Mouse (Mus musculus) cerebellum, postnatal 4 days (tissue): ENCODE results near the gene Slc22a4.
"Not testable (repeated sequence)": the region's sequence is repeated elsewhere in the genome, so short reads cannot be mapped to it uniquely, and the experiment has no call there.

ENCODE experiments used
- DNase-seq, 2 experiments: peaks; one replicate each; pipeline ENCODE4 v3.0.0; 2022; ENCODE audit warnings: low spot score in 2 of 2, mixed read lengths in 1 of 2

The Slc22a4 gene

DNA sequence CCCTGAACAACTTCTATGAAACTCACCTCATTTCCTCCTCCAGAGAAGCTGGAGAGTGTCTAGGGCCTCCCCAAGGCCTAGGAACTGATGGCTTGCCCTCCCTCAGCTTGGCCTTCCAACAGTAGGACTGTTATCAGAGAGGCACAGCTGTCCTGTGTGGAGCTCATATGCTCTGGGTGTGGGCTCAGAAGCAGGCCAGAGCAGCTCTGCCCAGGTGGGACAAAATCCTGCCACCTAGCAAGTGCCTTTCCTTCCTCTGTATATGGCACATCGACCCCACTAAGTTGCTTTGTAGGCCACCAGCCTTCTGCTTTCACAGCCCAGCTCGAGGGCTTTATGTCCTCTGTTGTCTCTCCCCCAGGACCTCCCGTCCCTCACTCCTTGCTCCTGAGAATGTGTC, 23.2 kb downstream of the Slc22a4 start:
- DNase-seq, result no peak

DNA sequence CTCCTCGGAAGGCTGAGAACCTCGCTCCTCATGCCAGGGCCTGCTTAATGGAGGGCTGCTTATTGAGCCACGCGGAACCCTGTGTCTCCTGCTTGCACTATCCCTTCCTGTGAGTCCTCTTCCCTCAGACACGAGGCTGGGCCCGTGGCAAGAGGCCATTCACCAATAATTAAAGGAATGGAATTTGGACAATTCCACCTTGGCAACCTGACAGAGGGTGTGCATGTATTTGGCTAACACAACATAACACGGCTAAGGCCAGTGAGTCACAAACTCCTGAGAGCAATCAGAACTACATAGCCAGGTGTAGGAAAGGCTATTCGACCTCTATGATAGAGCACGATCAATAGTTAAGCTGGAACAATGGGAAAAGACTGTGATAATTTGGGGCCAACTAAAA, 23.7 kb downstream of the Slc22a4 start:
- DNase-seq, result no peak

DNA sequence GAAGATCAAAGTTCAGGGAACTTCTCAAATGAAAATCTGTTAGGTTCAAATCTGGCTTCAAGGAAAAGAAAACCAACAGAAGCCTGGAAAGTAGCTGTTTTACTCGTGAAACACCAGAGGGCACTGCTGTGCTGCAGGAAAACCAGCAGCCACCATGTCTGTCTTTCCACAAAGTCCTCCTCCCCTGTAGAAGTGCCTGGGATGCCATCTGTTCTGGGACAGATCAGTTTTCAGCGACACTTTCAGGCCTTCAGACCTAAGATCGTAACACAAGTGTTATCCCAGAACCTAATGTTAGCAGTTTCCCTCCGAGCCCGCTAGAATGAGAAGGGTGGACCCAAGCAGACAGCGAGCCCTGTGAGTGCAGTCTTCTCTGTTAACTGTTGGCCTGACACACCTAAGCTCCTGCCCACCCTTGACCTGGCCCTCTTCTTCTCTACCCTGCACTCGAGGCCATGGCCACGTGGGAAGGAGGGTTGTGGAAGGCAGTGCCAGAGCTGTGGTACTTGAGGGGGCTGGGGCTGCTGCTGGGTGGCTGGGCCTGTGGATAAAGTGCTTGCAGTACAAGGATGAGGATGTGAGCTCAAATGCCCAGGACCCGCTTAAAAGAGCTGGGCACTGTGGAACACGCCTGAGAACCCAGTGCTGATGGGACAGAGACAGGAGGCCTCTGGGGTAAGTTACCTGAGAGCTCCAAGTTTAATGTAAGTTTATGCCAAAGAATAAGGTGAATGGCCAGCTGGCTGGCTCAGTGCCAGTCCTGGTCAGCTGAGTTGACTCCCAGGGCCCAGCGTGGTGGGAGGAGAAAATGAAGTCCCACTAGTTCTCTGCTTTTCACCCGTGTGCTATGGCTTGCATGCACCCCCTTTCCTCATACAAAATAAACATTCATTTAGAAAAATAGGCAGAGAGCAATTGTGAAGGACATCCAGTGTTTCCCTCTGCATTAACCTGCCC, 24.9 kb downstream of the Slc22a4 start:
- peak in 1 of 2 experiments; percentile 66 for DNase-seq

DNA sequence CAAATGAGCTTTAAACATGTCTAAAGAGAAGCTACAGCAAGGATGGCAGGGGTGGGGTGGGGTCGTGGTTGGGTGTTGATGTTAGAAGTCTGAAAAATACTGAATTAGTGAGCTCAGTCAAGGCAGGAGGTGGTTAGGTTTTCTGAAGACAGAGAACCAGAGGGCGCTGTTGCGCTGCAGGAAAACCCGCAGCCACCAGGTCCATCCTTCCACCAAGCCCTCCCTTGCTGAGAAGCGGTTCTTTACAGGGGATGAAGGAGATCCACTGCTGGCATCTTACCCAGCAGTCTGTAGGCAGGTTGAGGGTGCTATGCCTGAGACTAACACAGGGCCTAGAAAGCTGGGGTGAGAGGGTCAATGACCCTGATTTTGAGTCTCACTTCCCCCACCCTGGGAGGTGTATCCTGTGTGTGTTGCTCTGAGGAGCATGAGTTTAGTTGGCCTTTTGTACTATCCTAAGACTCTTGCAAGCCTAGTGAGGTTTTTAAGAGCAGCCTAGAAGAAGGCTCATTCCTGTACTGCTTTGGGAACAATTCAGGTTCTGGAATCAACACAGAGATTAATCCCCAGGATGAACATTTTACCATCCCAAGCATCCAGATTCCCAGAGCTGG, 25.6 kb downstream of the Slc22a4 start:
- DNase-seq, result peak; percentile 39 to 70

DNA sequence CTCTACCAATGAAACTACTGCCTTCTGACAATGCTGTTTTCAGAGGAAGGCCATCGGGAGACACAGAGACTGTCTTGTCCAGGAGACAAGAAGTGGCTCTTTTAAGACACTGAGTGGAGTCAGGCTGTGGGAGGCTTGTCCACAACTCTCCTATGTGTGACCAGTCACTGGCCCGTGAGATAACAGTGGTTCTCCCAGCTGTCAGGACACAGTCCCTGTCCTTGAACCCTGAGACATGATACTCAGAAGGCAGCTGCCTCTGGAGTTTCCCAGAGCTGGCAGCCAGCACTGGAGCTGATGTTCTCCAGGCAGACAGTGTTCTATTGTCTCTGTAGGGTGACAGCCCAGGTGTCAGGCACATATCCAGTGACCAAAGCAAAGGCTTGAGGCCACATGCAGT, 30.2 kb downstream of the Slc22a4 start:
- no peak for DNase-seq

DNA sequence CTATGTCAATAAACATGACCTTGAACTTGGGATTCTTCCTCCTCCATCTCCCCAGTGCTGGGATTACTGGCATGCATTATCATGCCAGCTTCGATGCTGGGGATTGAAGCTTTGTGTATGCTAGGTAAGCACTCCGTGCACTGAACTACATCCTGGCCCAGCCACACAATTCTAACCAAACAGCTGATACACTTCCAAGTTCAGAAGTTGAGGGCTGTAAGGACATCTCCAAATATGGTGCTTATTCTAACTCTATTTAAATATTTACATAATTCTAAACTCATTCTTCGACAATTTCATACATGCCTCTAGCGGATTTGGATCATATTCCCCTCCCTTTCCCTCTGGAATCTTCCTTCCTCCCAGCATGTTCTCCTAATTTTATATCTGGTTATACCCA, 35.6 kb downstream of the Slc22a4 start:
- DNase-seq, result no peak

DNA sequence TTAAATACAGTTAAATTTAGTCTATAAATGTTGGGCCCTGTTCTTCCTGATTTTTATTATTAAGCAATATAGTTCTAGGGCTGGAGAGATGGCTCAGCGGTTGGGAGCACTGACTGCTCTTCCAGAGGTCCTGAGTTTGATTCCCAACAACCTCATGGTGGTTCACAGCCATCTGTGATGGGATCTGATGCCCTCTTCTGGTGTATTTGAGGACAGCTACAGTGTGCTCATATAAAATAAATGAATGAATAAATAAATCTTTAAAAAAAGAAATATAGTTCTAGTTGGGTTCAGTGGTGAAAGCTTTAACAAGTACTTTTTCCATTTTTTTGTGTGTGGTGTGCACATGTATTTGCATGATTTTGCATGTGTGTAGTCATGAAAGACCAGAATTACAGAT, 38.7 kb downstream of the Slc22a4 start:
- DNase-seq, result no peak

DNA sequence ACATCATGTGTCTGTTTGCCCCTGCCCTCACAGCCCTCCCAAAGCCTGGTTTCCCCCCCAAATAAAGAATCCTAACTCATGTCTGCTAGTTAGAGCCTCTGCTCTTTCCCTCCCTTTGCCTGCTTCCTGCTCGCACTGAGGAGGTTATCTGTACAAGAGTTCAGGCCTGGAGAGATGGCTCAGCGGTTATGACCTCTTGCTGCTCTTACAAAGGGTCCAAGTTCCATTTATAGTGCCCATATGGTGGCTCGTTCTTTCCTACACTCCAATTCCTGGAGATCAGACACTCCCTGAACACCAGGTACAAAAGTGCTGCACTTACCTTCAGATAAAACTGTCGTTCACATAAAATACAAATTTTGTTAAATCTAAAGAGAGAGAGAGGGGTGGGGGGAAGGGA, 39.8 kb downstream of the Slc22a4 start:
- DNase-seq, result no peak

DNA sequence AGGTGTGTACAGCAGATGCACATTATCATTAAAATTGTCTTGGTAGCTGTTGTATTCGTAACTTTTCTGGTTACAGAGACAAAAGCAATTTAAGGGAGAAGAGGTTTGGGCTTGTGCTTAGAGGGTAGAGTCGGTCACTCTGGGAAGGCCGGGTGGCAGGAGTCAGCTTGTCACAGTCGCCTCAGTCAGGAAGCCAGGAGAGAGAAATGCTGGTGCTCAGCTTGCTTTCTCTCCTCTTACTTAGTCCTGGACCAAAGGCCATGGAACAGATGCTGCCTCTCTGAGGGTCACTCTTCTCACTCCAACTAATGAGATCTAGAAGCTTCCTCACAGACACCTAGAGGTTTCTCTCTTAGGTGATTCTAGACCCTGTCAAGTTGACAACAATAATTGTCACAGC, 46.5 kb downstream of the Slc22a4 start:
- no peak for DNase-seq

DNA sequence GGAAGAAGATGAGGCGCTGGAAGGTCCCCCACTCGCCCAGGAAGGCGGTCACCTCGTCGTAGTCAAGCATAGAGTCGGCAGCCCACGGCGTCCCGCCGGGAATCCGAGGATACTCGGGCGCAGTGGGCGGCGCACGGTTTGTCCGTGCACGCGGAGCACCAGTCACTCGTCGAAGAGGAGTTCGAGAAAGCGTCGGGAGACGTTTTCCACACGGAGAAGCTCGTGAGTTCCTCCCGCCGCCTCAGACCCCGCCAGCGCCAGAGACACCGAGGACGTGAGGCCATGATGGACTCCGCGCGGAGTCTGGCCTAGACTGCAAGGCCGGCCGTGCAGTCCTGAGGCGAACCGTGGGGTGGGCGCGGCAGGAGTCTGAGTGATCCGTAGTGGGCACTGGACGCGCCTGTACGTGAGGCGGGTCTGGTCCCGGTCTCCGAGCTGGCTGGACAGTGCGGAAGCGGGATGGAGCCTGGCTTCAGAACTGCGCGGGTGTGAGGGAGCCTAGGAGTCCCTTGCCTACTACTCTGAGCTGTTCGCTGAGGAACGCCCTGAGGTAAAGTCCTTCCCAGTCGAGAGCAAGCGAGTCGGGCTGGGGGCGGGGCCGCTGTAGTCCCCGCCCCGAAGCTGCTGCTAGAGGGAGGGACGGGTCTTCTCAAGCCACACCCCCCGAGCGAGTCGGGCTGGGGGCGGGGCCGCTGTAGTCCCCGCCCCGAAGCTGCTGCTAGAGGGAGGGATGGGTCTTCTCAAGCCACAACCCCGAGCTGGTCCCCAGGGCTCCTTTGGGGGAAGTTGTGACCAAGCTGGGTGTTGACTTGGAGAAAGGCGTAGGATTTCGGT, 47.9 kb downstream of the Slc22a4 start, which contains the start of gene Slc22a21:
Gene Slc22a21, minus strand, starts transcription at position 545 of the 834 bp plus-strand sequence.
- peak; percentile 38 to 70 for DNase-seq

DNA sequence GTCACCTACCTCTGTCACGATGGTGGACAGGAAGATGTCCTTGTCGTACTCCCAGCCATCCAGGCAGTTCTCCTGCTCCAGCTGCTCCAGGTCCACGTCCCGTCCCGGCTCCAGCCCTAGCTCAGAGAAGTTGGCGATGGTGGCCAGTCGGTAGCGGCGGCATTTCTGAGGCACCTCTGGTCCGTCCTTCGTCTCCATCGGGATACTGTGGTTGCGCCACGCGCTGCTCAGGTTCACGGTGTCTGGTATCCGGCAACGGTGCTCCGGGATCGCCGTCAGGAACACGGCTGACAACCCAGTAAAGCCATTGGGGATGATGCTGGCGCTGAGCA, 48.5 kb downstream of the Slc22a4 start:
- DNase-seq, result peak in 1 of 2 experiments; percentile 5

DNA sequence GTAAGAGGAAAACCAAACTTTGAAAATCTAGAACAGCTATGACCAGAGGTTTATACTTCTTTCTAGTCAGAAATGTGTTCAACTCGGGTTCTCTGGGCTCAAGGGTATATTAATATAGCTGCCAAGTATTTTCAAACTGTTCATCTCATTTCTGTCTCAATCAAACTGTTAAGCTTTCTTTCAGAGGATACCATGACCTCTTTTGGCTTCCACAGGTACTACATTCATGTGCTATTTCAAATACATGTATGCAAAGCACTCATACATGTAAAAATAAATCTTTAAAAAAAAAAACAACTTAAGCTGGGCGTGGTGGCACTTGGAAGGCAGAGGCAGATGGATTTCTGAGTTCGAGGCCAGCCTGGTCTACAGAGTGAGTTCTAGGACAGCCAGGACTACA, 50.2 kb downstream of the Slc22a4 start:
- no peak for DNase-seq

DNA sequence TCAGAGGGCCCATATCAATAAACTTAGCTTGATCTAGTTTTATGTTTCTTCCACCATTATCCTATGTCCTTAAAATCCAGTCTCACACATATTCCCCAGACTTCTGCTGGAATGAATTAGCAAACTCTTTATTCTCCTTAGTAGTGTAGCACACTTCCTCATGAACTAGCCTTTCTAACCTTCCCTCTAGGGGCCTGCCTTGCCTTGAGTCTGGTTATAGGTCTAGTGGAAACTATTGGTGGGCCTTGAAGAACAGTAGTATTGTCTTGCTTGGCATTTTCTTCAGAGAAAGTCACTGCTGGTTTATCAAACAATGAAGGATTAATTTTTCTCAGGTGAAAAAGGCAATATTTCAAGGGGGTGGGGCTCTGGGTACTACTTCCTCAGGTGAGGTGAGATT, 52.3 kb downstream of the Slc22a4 start:
- no peak for DNase-seq

DNA sequence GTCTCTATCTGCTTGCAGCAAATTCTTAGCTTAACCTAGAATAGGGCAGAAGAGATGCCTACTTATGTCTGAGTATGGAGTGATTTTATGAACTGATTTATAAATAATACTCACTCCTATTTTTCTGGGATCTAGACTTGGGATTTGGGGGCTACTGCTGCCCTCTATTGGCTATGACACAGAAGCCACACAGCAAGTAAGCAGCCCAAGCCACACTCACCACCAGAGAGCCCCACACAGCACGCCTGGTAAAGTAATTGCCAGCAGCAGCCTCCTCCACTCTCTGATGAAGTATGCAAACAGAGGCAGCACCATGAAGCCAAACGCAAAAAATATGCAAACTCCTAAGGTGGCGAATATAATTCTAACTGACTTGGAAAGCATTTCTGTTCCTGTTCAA, 68.9 kb downstream of the Slc22a4 start:
- no peak for DNase-seq

DNA sequence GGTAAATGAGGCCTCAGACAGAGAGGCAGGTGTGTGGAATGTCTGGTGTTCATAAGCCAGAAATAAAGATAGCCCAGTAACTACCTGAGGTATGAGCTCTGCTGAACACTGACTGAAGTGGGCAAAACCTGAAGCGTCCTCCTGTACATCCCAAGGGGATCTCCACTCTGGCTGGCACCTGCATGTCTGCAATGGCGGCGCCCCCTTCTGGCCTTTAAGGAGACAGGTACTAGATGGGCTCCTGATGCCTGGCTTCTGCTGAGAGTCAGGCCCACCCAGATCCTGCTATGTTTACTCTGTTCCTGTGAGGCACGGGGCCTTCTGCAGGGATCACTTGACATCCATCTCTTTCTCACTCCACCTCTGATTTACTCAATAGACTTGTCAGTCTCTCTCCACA, 69.7 kb downstream of the Slc22a4 start:
- DNase-seq, result not testable (repeated sequence)

DNA sequence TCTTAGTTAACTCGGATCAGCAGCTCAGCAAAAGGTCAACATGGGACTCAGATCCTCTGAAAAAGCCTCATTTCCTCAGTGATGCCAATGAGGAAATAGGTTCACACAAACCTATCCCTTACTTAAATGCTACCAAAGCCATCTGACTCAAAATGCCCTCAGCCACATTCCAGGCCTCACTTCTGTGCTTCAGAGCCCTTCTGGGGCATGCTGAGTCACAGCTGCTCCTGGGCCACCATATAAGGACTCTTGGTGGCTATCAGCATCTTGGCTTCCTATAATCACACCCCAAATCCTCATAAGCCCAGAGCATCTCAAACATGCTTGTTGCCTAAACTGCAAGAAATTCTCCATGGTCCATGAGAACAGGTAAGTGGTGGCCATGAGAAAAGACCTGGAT, 71.3 kb downstream of the Slc22a4 start:
- no peak for DNase-seq

DNA sequence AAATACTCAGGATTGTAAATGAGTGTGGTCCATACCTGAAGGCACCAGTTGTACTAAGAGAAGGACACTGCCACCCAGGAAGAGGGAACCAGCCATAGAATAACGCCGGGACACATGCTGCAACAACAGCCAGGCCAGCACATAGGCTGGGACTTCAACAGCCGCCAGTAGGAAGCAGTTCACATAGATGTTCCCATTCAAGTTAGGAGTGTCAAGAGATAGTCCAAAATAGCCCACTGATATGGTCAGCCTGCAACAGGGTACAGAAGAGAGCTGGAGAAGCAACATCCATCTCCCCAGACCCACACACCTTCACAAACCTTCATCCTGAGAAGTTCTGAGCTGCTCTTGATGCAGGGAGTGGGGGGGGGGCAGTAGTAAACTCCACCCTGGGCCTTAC, 73.2 kb downstream of the Slc22a4 start:
- no peak for DNase-seq

DNA sequence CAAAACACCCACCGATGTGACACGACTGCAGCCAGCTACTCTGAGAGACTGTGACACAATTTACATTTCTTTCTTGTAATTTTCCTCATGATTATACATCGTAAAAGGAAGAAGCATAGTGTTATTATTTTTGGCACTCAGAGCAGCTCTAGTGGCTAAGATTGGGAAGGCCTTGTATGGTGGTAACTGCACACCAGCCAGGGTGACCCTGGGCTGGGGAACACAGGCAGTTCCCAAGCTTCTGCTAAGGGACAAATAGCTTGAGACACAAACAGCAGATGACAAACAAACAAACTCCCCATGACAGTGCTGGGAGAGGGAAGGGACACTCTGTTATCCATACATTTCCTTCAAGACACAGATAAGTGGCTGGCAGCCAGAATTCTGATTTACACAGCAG, 77.8 kb downstream of the Slc22a4 start:
- DNase-seq, result not testable (repeated sequence)
